8 mouse cellular contexts compared by ENCODE assay signal in the genomic region with DNA sequence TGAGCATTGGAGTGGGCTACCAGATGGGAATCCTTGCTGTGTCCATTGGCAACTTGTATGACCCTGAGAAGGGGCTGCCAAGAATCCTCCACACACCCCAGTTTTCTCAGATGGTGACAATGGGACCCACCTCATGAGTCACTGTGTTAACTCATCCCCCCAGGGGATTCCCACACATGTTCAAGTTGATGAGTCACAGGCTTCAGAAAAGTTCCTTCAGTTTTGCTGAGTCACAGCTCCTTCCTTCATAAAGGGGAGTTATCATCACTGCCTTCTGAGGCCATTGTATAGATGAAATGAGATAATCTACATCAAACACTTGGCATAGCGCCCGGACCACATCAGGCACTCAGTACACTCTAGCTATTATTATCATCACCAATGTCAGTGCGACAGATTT.
DNase-seq lines count a peak whose midpoint lies in the region; ATAC-seq and TF ChIP-seq lines count a peak whose summit lies in the region.

No protein-coding gene starts in this region.

- H3K4me3 ChIP-seq in hindbrain, postnatal 0 days (ENCODE audit: low read length): no peak overlapping the region
- H3K4me3 ChIP-seq in hindbrain, embryonic 12.5 days: no peak overlapping the region
- no peak overlapping the region for H3K4me3 ChIP-seq in C2C12 (ENCODE audit: insufficient read depth, poor library complexity, severe bottlenecking)

- 78% methylated on average over 3 of the region's 3 CpGs for WGBS in hindbrain, postnatal 0 days
- 87% methylated on average over 3 of the region's 3 CpGs for WGBS in hindbrain, embryonic 12.5 days

- H3K9me3 ChIP-seq in hindbrain, postnatal 0 days (ENCODE audit: low read length): no peaks in the 10 kb centered on the region
- H3K9me3 ChIP-seq in hindbrain, embryonic 12.5 days (replicated peaks): no peaks in the 10 kb centered on the region

- TF ChIP-seq CTCF in hindbrain, postnatal 0 days (IDR thresholded peaks at IDR 0.05; ENCODE audit: low read depth): no peak
- TF ChIP-seq CTCF in C2C12 (IDR thresholded peaks at IDR 0.05; ENCODE audit: control insufficient read depth, insufficient read depth, insufficient read length): no peak

- no peak overlapping the region for H3K4me2 ChIP-seq in hindbrain, postnatal 0 days (ENCODE audit: low read depth, low read length)
- no peak overlapping the region for H3K4me2 ChIP-seq in hindbrain, embryonic 12.5 days (replicated peaks)

- peaks cover 27% of the 10 kb centered on the region for H3K79me2 ChIP-seq in C2C12 (ENCODE audit: control insufficient read depth, insufficient read depth)

- H3K27ac ChIP-seq in hindbrain, postnatal 0 days: no peak overlapping the region
- no peak overlapping the region for H3K27ac ChIP-seq in hindbrain, embryonic 12.5 days

- peaks cover 5% of the 10 kb centered on the region for H3K79me3 ChIP-seq in C2C12 (ENCODE audit: low read depth)

- DNase-seq in hindbrain, postnatal 0 days (ENCODE audit: low spot score): peak; percentile 61
- peak; percentile 27 for DNase-seq in adrenal gland, adult 8-10 months
- peak; percentile 69 for DNase-seq in heart, adult 8-10 months (ENCODE audit: low spot score)
- DNase-seq in left cerebral cortex, postnatal 36 days (ENCODE audit: low spot score in 2 of 2): peak; percentile 47 to 53
- peak; percentile 59 for DNase-seq in right cerebral cortex, postnatal 14 days
- no peak for DNase-seq in kidney, postnatal 36 days

- no peaks in the 10 kb centered on the region for H3K36me3 ChIP-seq in hindbrain, postnatal 0 days (ENCODE audit: insufficient read depth, low read length)
- H3K36me3 ChIP-seq in hindbrain, embryonic 12.5 days: no peaks in the 10 kb centered on the region
- H3K36me3 ChIP-seq in C2C12 (ENCODE audit: control insufficient read depth, insufficient read depth): no peaks in the 10 kb centered on the region

- H3K4me1 ChIP-seq in hindbrain, postnatal 0 days (ENCODE audit: insufficient read depth, low read length): peaks cover 14% of the 10 kb centered on the region
- peaks cover 13% of the 10 kb centered on the region for H3K4me1 ChIP-seq in hindbrain, embryonic 12.5 days

- H3ac ChIP-seq in C2C12 (ENCODE audit: control insufficient read depth, insufficient read length, low read depth): no peak overlapping the region

- intact Hi-C loops in left cerebral cortex, postnatal 36 days (cut with DNase I): loop anchor here (10.0 kb wide), 1 partner anchor 100 kb away; the partner anchor contains the start of gene Camk1d

- ATAC-seq in hindbrain, postnatal 0 days: peak; percentile 59; the same call in 1 of the 2 replicates
- ATAC-seq in hindbrain, embryonic 12.5 days (ENCODE audit: low FRiP score): no peak

- no peak overlapping the region for H3K9ac ChIP-seq in hindbrain, postnatal 0 days (replicated peaks; ENCODE audit: low read length)
- H3K9ac ChIP-seq in hindbrain, embryonic 12.5 days: no peak overlapping the region

- no peaks in the 10 kb centered on the region for H3K27me3 ChIP-seq in hindbrain, postnatal 0 days (ENCODE audit: insufficient read depth, low read length)
- H3K27me3 ChIP-seq in hindbrain, embryonic 12.5 days: no peaks in the 10 kb centered on the region
- H3K27me3 ChIP-seq in C2C12 (ENCODE audit: control insufficient read depth, insufficient read depth, insufficient read length): no peaks in the 10 kb centered on the region

TF ChIP-seq in C2C12, 6 proteins besides CTCF, POLR2A, EP300 and RAD21:
- TF ChIP-seq FOSL1 (IDR thresholded peaks at IDR 0.05; ENCODE audit: insufficient read depth, low read length, poor library complexity, severe bottlenecking) (peak; percentile 100), CEBPB (IDR thresholded peaks at IDR 0.05; ENCODE audit: low read depth) (peak; percentile 57), MAX (IDR thresholded peaks at IDR 0.05) (peak; percentile 92), MYOD1 (IDR thresholded peaks at IDR 0.05; ENCODE audit: control insufficient read depth, insufficient read length, low read depth) (peak; percentile 57), USF1 (IDR thresholded peaks at IDR 0.05; ENCODE audit: low read depth) (no peak), MYOG (IDR thresholded peaks at IDR 0.05; ENCODE audit: control insufficient read depth, extremely low read depth, insufficient read length) (no peak)

Comparison
In these comparisons a context has a peak if more than half of its experiments do, and no peak if none do; other contexts are left out.
1. DNase-seq: peak in hindbrain, postnatal 0 days (single experiment), adrenal gland, adult 8-10 months (single experiment), heart, adult 8-10 months (single experiment), left cerebral cortex, postnatal 36 days (2 of 2) and right cerebral cortex, postnatal 14 days (single experiment); none in kidney, postnatal 36 days (0 of 2).